Mouse (Mus musculus): ENCODE results near the gene Pim1. TPM values are rescaled to one million over a fixed set of nuclear protein-coding genes. Genes with fewer than 3 reads are reported as not detected.

Gene Pim1
- polyA plus RNA-seq, 1 experiment from 2014 or later: 32.2 TPM

Other genes starting within 250 kb of the Pim1 start
- gene Ppil1, start 226.6 kb upstream of the Pim1 start, polyA plus RNA-seq (2016; fragmentation: Nextera tagmentation; extraction: Ambion mirVana): 230 and 235 TPM in 2 replicates
- 54.6 and 56.6 TPM in 2 replicates for gene BC004004, start 222.0 kb upstream of the Pim1 start, polyA plus RNA-seq (2016; fragmentation: Nextera tagmentation; extraction: Ambion mirVana)
- gene Pi16, start 173.1 kb upstream of the Pim1 start, polyA plus RNA-seq (2016; fragmentation: Nextera tagmentation; extraction: Ambion mirVana): 0.71 and 0.73 TPM in 2 replicates
- gene Mtch1, start 142.8 kb upstream of the Pim1 start, polyA plus RNA-seq (2016; fragmentation: Nextera tagmentation; extraction: Ambion mirVana): 255 and 270 TPM in 2 replicates
- gene Fgd2, start 129.8 kb upstream of the Pim1 start, polyA plus RNA-seq (2016; fragmentation: Nextera tagmentation; extraction: Ambion mirVana): 5.4 and 6.3 TPM in 2 replicates
- gene Gm17657, start 58.9 kb downstream of the Pim1 start, polyA plus RNA-seq (2016; fragmentation: Nextera tagmentation; extraction: Ambion mirVana): not detected in 2 replicates
- gene Tbc1d22b, start 59.0 kb downstream of the Pim1 start, polyA plus RNA-seq (2016; fragmentation: Nextera tagmentation; extraction: Ambion mirVana): 18.3 and 19.3 TPM in 2 replicates
- gene Tmem217, start 61.6 kb downstream of the Pim1 start, polyA plus RNA-seq (2016; fragmentation: Nextera tagmentation; extraction: Ambion mirVana): 1.0 and 1.2 TPM in 2 replicates
- 120 and 124 TPM in 2 replicates for gene Rnf8, start 124.0 kb downstream of the Pim1 start, polyA plus RNA-seq (2016; fragmentation: Nextera tagmentation; extraction: Ambion mirVana)
- gene Gm28043, start 124.1 kb downstream of the Pim1 start, polyA plus RNA-seq (2016; fragmentation: Nextera tagmentation; extraction: Ambion mirVana): 3.6 and 3.9 TPM in 2 replicates
- 139 and 156 TPM in 2 replicates for gene Cmtr1, start 169.8 kb downstream of the Pim1 start, polyA plus RNA-seq (2016; fragmentation: Nextera tagmentation; extraction: Ambion mirVana)
- gene Ccdc167, start 226.3 kb downstream of the Pim1 start, polyA plus RNA-seq (2016; fragmentation: Nextera tagmentation; extraction: Ambion mirVana): 16.0 and 17.9 TPM in 2 replicates

Data from forebrain, embryonic 10.5 days (tissue).